Mouse (Mus musculus): ENCODE measurements around the gene G3bp2. TPM values are rescaled to one million over a fixed set of nuclear protein-coding genes. Genes with fewer than 3 reads are reported as not detected.

The G3bp2 gene
- polyA plus RNA-seq, 1 experiment: 123 TPM

GRCm38 (mm10) chr5:92097779-92098178 is 14.3 kb upstream of the G3bp2 start:
- Histone ChIP-seq H3K4me3 (replicated peaks; ENCODE audit: insufficient read depth, low read depth, low read length) (no peak overlapping the region), H3K27me3 (ENCODE audit: control insufficient read depth, insufficient read depth, low read length) (no peaks in the 10 kb centered on the region), H3K27ac (ENCODE audit: insufficient read depth, low read length) (no peak overlapping the region), H3K4me1 (ENCODE audit: control insufficient read depth, insufficient read depth, low read length) (no peaks in the 10 kb centered on the region)
- 64% methylated on average over 4 of the region's 4 CpGs for WGBS
- TF ChIP-seq POLR2A (IDR thresholded peaks at IDR 0.05; ENCODE audit: borderline replicate concordance, insufficient read depth, low read length) (no peak), CTCF (IDR thresholded peaks at IDR 0.05; ENCODE audit: borderline replicate concordance, insufficient read depth, low read depth, low read length) (no peak)
- DNase-seq: no peak

- TF ChIP-seq CTCF (IDR thresholded peaks at IDR 0.05; ENCODE audit: borderline replicate concordance, insufficient read depth, low read depth, low read length) (no peak), POLR2A (IDR thresholded peaks at IDR 0.05; ENCODE audit: borderline replicate concordance, insufficient read depth, low read length) (no peak)
- Histone ChIP-seq H3K4me1 (ENCODE audit: control insufficient read depth, insufficient read depth, low read length) (no peaks in the 10 kb centered on the region), H3K4me3 (replicated peaks; ENCODE audit: insufficient read depth, low read depth, low read length) (no peak overlapping the region), H3K27ac (ENCODE audit: insufficient read depth, low read length) (no peak overlapping the region), H3K27me3 (ENCODE audit: control insufficient read depth, insufficient read depth, low read length) (no peaks in the 10 kb centered on the region)
- DNase-seq: no peak
- 57% methylated on average over 6 of the region's 6 CpGs for WGBS
These were observed 13.3 kb upstream of the G3bp2 start for GRCm38 (mm10) chr5:92096786-92097185.

GRCm38 (mm10) chr5:92094062-92094415 is 10.5 kb upstream of the G3bp2 start:
- Histone ChIP-seq H3K27me3 (ENCODE audit: control insufficient read depth, insufficient read depth, low read length) (no peaks in the 10 kb centered on the region), H3K4me1 (ENCODE audit: control insufficient read depth, insufficient read depth, low read length) (no peaks in the 10 kb centered on the region), H3K27ac (ENCODE audit: insufficient read depth, low read length) (no peak overlapping the region), H3K4me3 (replicated peaks; ENCODE audit: insufficient read depth, low read depth, low read length) (no peak overlapping the region)
- 88% methylated on average over 3 of the region's 3 CpGs for WGBS
- TF ChIP-seq CTCF (IDR thresholded peaks at IDR 0.05; ENCODE audit: borderline replicate concordance, insufficient read depth, low read depth, low read length): no peak
- no peak for TF ChIP-seq POLR2A (IDR thresholded peaks at IDR 0.05; ENCODE audit: borderline replicate concordance, insufficient read depth, low read length)
- no peak for DNase-seq

GRCm38 (mm10) chr5:92093263-92094061 is 9.9 kb upstream of the G3bp2 start:
- no peaks in the 10 kb centered on the region for H3K27me3 ChIP-seq (ENCODE audit: control insufficient read depth, insufficient read depth, low read length)
- no peaks in the 10 kb centered on the region for H3K4me1 ChIP-seq (ENCODE audit: control insufficient read depth, insufficient read depth, low read length)
- no peak overlapping the region for H3K4me3 ChIP-seq (replicated peaks; ENCODE audit: insufficient read depth, low read depth, low read length)
- no peak for DNase-seq
- H3K27ac ChIP-seq (ENCODE audit: insufficient read depth, low read length): no peak overlapping the region
- WGBS: 45% methylated on average over 15 of the region's 15 CpGs
- no peak for TF ChIP-seq CTCF (IDR thresholded peaks at IDR 0.05; ENCODE audit: borderline replicate concordance, insufficient read depth, low read depth, low read length)
- no peak for TF ChIP-seq POLR2A (IDR thresholded peaks at IDR 0.05; ENCODE audit: borderline replicate concordance, insufficient read depth, low read length)

GRCm38 (mm10) chr5:92087469-92087868 is 4.0 kb upstream of the G3bp2 start:
- 95% methylated on average over 4 of the region's 4 CpGs for WGBS
- Histone ChIP-seq H3K27ac (ENCODE audit: insufficient read depth, low read length) (no peak overlapping the region), H3K27me3 (ENCODE audit: control insufficient read depth, insufficient read depth, low read length) (no peaks in the 10 kb centered on the region), H3K4me3 (replicated peaks; ENCODE audit: insufficient read depth, low read depth, low read length) (no peak overlapping the region), H3K4me1 (ENCODE audit: control insufficient read depth, insufficient read depth, low read length) (peaks cover 2% of the 10 kb centered on the region; the same call in 1 of the 2 replicates)
- DNase-seq: no peak
- TF ChIP-seq CTCF (IDR thresholded peaks at IDR 0.05; ENCODE audit: borderline replicate concordance, insufficient read depth, low read depth, low read length) (no peak), POLR2A (IDR thresholded peaks at IDR 0.05; ENCODE audit: borderline replicate concordance, insufficient read depth, low read length) (no peak)

- TF ChIP-seq POLR2A (IDR thresholded peaks at IDR 0.05; ENCODE audit: borderline replicate concordance, insufficient read depth, low read length): no peak
- TF ChIP-seq CTCF (IDR thresholded peaks at IDR 0.05; ENCODE audit: borderline replicate concordance, insufficient read depth, low read depth, low read length): no peak
- H3K27me3 ChIP-seq (ENCODE audit: control insufficient read depth, insufficient read depth, low read length): no peaks in the 10 kb centered on the region
- 85% methylated on average over 7 of the region's 7 CpGs for WGBS
- peaks cover 2% of the 10 kb centered on the region; the same call in 1 of the 2 replicates for H3K4me1 ChIP-seq (ENCODE audit: control insufficient read depth, insufficient read depth, low read length)
- DNase-seq: no peak
- no peak overlapping the region for H3K27ac ChIP-seq (ENCODE audit: insufficient read depth, low read length)
- H3K4me3 ChIP-seq (replicated peaks; ENCODE audit: insufficient read depth, low read depth, low read length): no peak overlapping the region
These were observed 2.5 kb upstream of the G3bp2 start for GRCm38 (mm10) chr5:92085821-92086550.

GRCm38 (mm10) chr5:92085246-92085645 is 1.7 kb upstream of the G3bp2 start:
- TF ChIP-seq CTCF (IDR thresholded peaks at IDR 0.05; ENCODE audit: borderline replicate concordance, insufficient read depth, low read depth, low read length): no peak
- no peak for TF ChIP-seq POLR2A (IDR thresholded peaks at IDR 0.05; ENCODE audit: borderline replicate concordance, insufficient read depth, low read length)
- peaks cover 2% of the 10 kb centered on the region; the same call in 1 of the 2 replicates for H3K4me1 ChIP-seq (ENCODE audit: control insufficient read depth, insufficient read depth, low read length)
- DNase-seq: no peak
- H3K27ac ChIP-seq (ENCODE audit: insufficient read depth, low read length): no peak overlapping the region
- 73% methylated on average over 4 of the region's 4 CpGs for WGBS
- no peaks in the 10 kb centered on the region for H3K27me3 ChIP-seq (ENCODE audit: control insufficient read depth, insufficient read depth, low read length)
- H3K4me3 ChIP-seq (replicated peaks; ENCODE audit: insufficient read depth, low read depth, low read length): no peak overlapping the region
